Mouse (Mus musculus) cerebellum, adult 9-11 months (tissue): Measurements from ENCODE around the gene Vamp5.

ENCODE experiments used
- DNase-seq: peaks from one replicate; pipeline ENCODE4 v3.0.0; 2022

Vamp5 gene

GRCm38 (mm10) chr6:72344396-72345073 lies 35.7 kb downstream of the Vamp5 start:
- DNase-seq = no peak

DNA sequence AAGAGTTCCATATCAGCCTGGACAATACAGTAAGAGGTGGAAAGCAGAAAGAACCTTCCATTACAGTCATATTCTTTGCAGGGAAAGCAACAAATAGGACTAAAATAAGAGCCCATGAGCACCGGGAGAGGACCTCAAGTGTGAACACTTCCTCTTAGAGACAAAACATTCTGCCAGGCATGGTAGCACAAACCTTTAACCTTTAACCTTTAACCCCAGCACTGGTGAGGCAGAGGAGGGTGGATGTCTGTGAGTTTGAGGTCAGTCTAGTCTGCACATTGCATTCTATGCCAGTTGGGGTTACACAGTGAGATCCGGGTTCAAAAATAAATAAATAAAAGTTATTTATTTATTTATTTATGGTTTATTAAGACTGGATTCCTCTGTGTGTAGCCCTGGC lies 39.8 kb downstream of the Vamp5 start:
- DNase-seq = no peak

GRCm38 (mm10) chr6:72333111-72333510 lies 47.2 kb downstream of the Vamp5 start:
- DNase-seq = no peak

GRCm38 (mm10) chr6:72330133-72330532 lies 50.1 kb downstream of the Vamp5 start:
- no peak for DNase-seq

DNA sequence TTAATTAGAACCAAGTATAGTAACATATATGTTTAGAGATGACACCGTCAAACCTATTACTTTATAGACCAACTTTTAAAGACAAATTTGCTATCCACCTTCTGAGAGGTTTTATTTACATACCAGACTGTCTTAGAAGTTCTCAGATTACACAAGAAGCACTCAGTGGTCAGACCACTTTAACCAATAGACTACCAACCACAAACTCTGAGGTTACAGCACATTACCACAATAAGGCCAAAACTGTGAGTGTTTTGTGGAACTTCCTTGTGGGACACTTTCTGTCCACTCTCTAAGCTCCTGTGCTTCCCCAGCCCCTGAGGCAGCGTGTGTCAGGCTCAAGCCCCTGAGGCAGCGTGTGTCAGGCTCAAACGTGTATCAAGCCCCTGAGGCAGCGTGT lies 51.2 kb downstream of the Vamp5 start:
- DNase-seq = no peak

DNA sequence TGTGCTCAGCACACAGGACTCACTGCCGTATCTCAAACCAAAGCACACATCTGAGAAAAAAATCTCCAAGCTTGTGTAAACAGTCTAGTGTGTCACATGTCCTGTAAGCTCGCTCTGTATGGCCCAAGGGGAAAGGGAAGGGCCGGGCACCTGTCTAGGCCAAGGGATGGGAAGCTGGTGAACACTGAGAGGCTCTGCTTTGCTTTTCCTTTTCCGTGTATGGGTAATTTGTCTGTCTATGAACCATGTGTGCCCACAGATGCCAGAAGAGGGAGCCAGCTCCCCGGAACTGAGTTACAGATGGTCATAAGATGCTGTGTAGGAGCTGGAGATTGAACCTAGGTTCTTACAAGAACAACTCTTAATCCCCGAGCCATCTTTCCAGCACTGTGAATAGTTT lies 54.0 kb downstream of the Vamp5 start:
- no peak for DNase-seq

DNA sequence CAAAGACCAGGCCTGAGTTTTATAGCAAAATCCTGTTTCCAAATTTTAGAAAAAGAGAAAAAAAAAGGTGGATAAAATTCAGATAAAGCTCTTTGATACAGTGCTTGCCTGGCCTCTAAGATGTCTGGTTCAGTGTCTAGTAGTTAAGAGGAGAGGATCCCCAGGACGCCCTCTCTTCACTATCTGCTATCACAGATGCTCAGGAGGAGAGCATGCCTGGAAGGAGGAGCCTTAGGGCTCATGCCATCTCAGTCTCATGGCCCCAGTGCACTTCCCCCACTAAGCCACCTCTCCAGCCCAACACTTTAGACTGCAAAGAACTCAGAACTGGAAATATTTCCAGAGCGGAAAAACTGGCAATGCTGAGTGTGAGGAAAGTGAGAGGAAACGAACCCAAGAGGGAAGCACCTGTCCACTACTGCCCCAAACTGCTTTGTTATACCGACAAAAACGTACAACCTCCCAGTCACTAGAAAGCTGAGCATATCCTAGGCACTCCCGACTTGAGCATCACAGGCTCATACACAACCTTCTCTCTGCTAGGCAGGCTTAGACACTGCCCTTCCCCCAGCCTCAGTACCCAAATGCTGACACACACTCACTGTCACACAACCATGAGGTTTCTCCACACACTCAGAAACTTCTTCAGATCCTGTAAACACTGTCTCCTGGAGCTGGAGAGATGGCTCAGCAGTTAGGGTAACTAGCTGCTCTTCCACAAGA lies 56.3 kb downstream of the Vamp5 start:
- DNase-seq = no peak

- DNase-seq = no peak
Observed at GRCm38 (mm10) chr6:72322936-72323335, 57.3 kb downstream of the Vamp5 start.

DNA sequence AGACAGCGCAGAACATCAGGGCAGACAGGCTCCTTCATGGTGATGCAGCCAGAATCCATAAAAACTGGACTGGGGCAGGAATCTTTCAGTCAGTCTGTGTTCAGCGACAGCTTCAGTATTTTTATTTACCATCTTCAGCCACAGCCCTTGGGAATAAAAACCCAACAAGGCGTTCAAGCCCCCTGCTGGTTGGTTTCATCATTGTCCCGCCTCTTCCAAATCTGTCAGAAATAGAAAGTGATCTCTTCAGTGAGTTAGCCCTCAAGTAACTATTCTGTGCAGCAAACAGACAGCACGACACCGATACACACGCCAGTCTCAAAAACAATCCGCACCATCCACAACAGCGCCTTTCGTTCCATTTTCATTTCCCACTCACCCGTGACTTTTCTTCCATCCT lies 61.2 kb downstream of the Vamp5 start:
- no peak for DNase-seq
